Mouse (Mus musculus): ENCODE data around the gene Hnrnpc. TPM values are rescaled to one million over a fixed set of nuclear protein-coding genes. Genes with fewer than 3 reads are reported as not detected.
A peak's percentile ranks its signal among the peaks of the same experiment; 100 is the strongest.
"Not testable (repeated sequence)": the region's sequence is repeated elsewhere in the genome, so short reads cannot be mapped to it uniquely, and the experiment has no call there.

The Hnrnpc gene
- total RNA-seq, 2 experiments from 2014 or later: 118 to 137 TPM

DNA sequence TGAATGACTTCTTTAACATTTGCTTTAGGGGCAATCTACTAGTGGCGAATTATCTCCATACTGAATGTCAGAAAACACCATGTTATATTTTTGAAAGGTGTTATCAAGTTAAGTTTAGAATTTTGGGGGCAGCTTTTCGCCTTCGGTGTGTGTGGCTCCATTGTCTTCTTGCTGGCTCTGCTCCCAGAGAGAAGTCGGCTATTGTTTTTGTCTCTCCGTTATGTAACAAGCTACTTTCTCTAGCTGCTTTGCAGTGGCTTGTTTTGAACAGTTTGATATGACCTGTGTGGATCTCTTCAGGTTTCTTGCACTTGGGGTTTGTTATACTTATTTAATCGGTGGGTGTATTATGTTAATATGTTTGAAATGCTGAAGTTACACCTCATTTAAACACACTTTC lies 60.4 kb downstream of the Hnrnpc start:
- intact Hi-C loops (cut with DNase I): no loop called here
- peak in 1 of 2 experiments; percentile 14 for DNase-seq

DNA sequence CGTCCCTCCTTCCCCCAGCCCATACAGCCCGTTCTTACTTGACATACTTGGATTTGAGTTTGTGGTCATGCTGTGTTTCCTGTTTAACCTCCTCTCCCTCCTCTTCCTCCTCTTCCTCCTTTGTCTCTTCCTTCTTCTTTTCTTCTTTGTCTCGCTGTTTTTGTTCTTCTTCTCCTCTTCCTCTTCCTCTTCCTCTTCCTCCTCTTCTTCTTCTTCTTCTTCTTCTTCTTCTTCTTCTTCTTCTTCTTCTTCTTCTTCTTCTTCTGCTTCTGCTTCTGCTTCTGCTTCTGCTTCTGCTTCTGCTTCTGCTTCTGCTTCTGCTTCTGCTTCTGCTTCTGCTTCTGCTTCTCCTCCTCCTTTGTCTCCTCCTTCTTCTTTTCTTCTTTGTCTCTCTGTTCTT lies 61.5 kb downstream of the Hnrnpc start, which contains the start of gene Olfr221:
Gene Olfr221, minus strand, starts transcription at position 101 of the 400 bp plus-strand sequence.
- intact Hi-C loops (cut with DNase I); DNase-seq: not testable (repeated sequence)

DNA sequence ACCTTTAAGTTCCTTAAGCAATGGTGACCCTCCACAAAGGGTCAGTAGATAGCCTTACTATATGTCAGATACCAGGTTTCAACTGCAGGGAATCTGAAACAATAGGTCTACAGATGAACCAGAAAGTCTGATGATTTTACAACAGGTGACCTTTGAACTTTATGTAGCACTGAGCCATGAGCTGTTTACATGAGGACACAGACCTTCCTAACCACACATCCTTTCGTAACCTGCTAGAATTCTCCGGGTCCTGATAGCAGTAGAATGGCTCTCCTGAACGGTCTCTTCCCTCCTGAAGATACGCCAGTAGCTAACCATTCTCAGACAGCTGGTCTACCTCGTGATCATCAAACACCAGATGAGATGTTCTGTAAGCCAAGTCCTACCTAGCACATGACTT lies 64.5 kb downstream of the Hnrnpc start:
- DNase-seq: no peak
- intact Hi-C loops (cut with DNase I): no loop called here

- intact Hi-C loops (cut with DNase I): no loop called here
- no peak for DNase-seq
Measured at GRCm38 (mm10) chr14:52035926-52036325, 67.9 kb downstream of the Hnrnpc start.

GRCm38 (mm10) chr14:52026342-52026741 lies 77.5 kb downstream of the Hnrnpc start:
- intact Hi-C loops (cut with DNase I): no loop called here
- DNase-seq: no peak

- intact Hi-C loops (cut with DNase I): loop anchor here (5.0 kb wide), 1 partner anchor 78 kb away; the partner anchor contains the start of gene Hnrnpc
Measured at GRCm38 (mm10) chr14:52024133-52024532, 79.7 kb downstream of the Hnrnpc start.

More at GRCm38 (mm10) chr14:52024133-52024532, 79.7 kb downstream of the Hnrnpc start:
- DNase-seq: no peak

Other genes starting within 250 kb of the Hnrnpc start
- gene Mettl17, start 219.2 kb downstream of the Hnrnpc start, total RNA-seq (2021): 10 to 100 TPM; 18.6 to 30.2 TPM
- under 1 TPM; 0.29 to 0.44 TPM for gene Slc39a2, start 211.1 kb downstream of the Hnrnpc start, total RNA-seq (2021)
- gene Ndrg2, start 189.9 kb downstream of the Hnrnpc start, total RNA-seq (2021): 1,000 to 10,000 TPM in 1 of 2 experiments, 100 to 1,000 TPM in 1; 982 to 1,030 TPM
- gene Tppp2, start 185.6 kb downstream of the Hnrnpc start, total RNA-seq (2021): not detected
- not detected for gene Rnase13, start 181.3 kb downstream of the Hnrnpc start, total RNA-seq (2021)
- 10 to 100 TPM; 39.7 to 47.1 TPM for gene Arhgef40, start 119.3 kb downstream of the Hnrnpc start, total RNA-seq (2021)
- 1 to 10 TPM; 1.5 to 1.9 TPM for gene Tmem253, start 88.4 kb downstream of the Hnrnpc start, total RNA-seq (2021)
- gene Zfp219, start 83.3 kb downstream of the Hnrnpc start, total RNA-seq (2021): 10 to 100 TPM; 32.0 to 33.6 TPM
- gene Olfr221, start 61.6 kb downstream of the Hnrnpc start, total RNA-seq (2021): not detected
- under 1 TPM; 0.17 to 0.53 TPM for gene Rpgrip1, start 6.7 kb upstream of the Hnrnpc start, total RNA-seq (2021)
- gene Supt16, start 93.4 kb upstream of the Hnrnpc start, total RNA-seq (2021): 10 to 100 TPM; 25.9 to 26.7 TPM
- gene Chd8, start 153.8 kb upstream of the Hnrnpc start, total RNA-seq (2021): 10 to 100 TPM; 50.1 to 51.9 TPM
- gene Tox4, start 175.1 kb upstream of the Hnrnpc start, total RNA-seq (2021): 10 to 100 TPM; 35.5 to 36.7 TPM
- gene Rab2b, start 175.5 kb upstream of the Hnrnpc start, total RNA-seq (2021): 1 to 10 TPM; 5.5 to 7.1 TPM
- 10 to 100 TPM; 19.1 to 19.5 TPM for gene Mettl3, start 201.1 kb upstream of the Hnrnpc start, total RNA-seq (2021)
- 1 to 10 TPM; 2.2 to 2.9 TPM for gene Sall2, start 224.7 kb upstream of the Hnrnpc start, total RNA-seq (2021)